Mouse (Mus musculus) lung, adult 2 months (tissue): ENCODE results near the gene Stx3. TPM values are rescaled to one million over a fixed set of nuclear protein-coding genes. Genes with fewer than 3 reads are reported as not detected.

ENCODE experiments used
- DNase-seq: peaks from one replicate; pipeline ENCODE4 v3.0.0; 2022
- H3K4me1 ChIP-seq: fragments of 200-500 bp; 2 replicates; pipeline ENCODE4 v1.6.1; 2011; ENCODE audit warnings: low read length; ENCODE audit not compliant: control insufficient read depth, insufficient read depth
- H3K4me3 ChIP-seq: fragments of 200-500 bp; replicated peaks from 2 replicates; pipeline ENCODE3; 2011; ENCODE audit warnings: low read depth, mild to moderate bottlenecking, control low read depth, low read length; ENCODE audit errors: extremely low read depth
- CTCF ChIP-seq: fragments of 200-500 bp; IDR thresholded peaks from 2 replicates; pipeline ENCODE4 v1.5.1; 2011; ENCODE audit warnings: mild to moderate bottlenecking, low read length, control low read depth; ENCODE audit not compliant: insufficient read depth
- POLR2A ChIP-seq: fragments of 200-500 bp; IDR thresholded peaks from 2 replicates; pipeline ENCODE4 v1.6.1; 2011; ENCODE audit warnings: low read depth, mild to moderate bottlenecking, control low read depth, low read length, borderline replicate concordance; ENCODE audit errors: extremely low read depth
- WGBS: fragments of 180-500 bp; shearing (Covaris S2); methylation state at CpG from one replicate; pipeline ENCODE4 v1.1.7; 2018; 5-methylcytosine and 5-hydroxymethylcytosine counted together
- polyA plus RNA-seq: library from polyadenylated mRNA; depleted of rRNA; stranded (reverse); fragments of >200 nt; gene quantifications from 2 replicates; pipeline ENCODE4 v1.2.3, GENCODE M21; 2012

Stx3 gene
- polyA plus RNA-seq, 1 experiment = 23.1 TPM

DNA sequence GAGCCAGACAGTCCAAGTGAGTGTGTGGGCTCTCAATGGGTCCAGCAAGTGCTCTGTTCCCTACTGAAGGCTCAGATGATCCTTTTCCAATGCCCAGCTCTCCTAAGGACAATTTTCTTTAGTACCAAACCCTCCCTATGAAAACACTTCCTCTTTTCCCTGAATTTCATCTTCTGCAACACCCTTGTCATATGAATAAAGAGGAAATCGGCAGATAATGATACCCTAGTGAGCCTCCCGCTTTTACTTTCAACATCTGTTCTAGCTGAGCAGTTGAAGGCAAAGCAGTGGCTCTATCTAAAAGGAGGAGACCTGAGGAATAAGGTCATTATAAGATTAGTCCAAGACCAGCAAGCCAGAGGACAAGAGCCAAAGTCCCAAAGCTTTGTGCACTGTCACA, 10.8 kb downstream of the Stx3 start:
- Histone ChIP-seq H3K4me3 (no peak overlapping the region), H3K4me1 (peaks cover 39% of the 10 kb centered on the region)
- WGBS = 58% methylated on average over 2 of the region's 2 CpGs
- TF ChIP-seq CTCF = no peak
- TF ChIP-seq POLR2A = no peak
- no peak for DNase-seq

DNA sequence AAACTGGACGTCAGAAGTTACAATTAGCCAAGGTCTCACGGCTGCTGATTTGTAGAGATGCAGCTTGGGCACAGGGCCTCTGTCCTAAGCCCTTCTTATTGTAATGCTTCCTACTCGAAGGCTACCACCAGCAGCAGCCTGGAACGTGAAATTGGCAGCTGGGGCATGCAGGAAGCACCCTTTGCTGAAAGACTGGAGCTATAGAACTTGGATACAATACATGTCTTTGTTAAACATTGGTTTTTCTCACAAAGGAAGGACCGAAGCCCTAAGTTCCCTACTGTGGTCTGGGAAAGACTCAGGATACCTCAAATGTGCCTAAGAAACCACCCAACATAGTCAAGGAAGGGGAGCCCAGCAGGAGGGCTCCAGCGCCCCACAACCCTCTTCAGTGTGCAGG, 11.4 kb downstream of the Stx3 start:
- no peak overlapping the region for H3K4me3 ChIP-seq
- WGBS = 47% methylated on average over 6 of the region's 6 CpGs
- no peak for TF ChIP-seq POLR2A
- no peak for TF ChIP-seq CTCF
- DNase-seq = no peak
- peaks cover 34% of the 10 kb centered on the region for H3K4me1 ChIP-seq

DNA sequence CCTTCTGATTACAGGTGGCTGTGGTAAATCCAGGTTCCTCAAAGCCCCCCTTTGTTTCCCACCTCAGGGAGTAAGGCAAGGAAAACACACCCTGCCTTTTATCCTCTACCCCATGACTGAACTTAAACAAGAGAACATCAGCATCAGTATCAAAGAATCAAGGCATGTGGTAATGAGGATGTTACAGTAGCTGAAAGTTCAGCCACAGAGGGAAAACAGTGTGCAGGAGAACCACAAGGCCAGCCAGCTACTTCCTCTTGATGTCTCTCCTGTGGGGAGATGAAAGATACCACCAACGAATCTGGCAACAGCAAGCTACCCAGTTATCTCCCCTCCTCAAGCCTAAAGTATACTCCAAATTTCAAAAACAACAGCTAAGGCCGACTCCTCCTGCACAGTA, 12.0 kb downstream of the Stx3 start:
- no peak for DNase-seq
- Histone ChIP-seq H3K4me3 (no peak overlapping the region), H3K4me1 (peaks cover 33% of the 10 kb centered on the region)
- TF ChIP-seq POLR2A (no peak), CTCF (no peak)
- WGBS = 31% methylated on average over 2 of the region's 2 CpGs

DNA sequence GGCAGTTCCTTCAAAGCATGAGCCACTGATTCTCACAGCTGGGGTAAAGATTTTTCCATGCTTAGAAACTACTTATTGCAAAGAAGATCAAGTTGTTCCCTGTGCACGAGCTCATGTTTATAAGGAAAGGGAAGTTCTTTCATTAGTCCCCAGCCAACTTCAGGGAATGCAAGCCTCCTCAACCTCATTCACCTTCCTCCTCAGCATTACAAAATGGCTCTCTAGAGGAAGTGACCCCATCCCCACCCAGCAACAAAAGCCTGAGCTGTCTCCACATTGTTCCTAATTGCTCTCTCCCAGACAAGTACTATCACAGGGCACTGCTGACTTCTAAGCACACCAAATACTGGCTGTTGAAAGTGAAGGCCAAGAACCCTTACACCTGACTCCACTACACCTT, 14.8 kb downstream of the Stx3 start:
- H3K4me1 ChIP-seq = peaks cover 23% of the 10 kb centered on the region
- no peak overlapping the region for H3K4me3 ChIP-seq
- 13% methylated on average over 1 of the region's 1 CpGs for whole genome bisulfite sequencing
- no peak for DNase-seq
- no peak for TF ChIP-seq POLR2A
- no peak for TF ChIP-seq CTCF

DNA sequence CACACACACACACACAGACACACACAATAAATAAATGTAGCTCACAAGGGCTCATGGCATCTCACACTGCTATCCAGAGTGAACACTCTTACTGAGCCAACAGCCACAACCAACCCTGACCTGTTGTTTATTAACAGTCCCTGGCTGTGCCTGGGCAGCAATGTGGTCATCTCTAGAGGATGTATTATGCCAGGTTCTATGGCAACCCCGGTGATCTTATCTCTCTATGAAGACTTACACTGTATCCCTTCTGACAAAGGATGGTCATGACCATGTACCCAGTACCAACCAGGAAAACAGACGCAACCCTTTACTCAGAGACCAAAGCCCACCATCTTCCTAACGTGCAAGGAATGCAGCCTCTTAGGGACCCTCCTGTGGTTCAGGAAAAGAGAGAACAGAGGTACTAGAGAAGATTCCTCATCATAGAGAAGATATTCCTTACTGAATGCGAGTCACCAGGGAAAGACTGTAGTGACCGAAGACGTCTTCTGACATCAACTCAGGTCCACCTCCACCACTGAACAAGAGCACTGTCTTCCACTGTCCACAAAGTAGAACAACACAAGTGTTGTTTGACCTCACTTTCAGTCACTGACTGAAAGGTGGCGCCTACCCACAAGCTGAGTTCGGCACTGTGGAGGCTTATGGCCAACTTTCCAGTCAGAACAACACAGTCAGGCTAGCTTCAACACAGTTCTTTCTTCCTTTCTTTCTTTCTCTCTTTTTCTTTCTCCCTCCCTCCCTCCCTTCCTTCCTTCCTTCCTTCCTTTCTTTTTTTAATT, 18.5 kb downstream of the Stx3 start:
- TF ChIP-seq POLR2A = no peak
- TF ChIP-seq CTCF = peak; percentile 47; the same call in 1 of the 2 replicates
- DNase-seq = no peak
- Histone ChIP-seq H3K4me3 (no peak overlapping the region), H3K4me1 (peaks cover 14% of the 10 kb centered on the region)
- WGBS = 55% methylated on average over 8 of the region's 8 CpGs

DNA sequence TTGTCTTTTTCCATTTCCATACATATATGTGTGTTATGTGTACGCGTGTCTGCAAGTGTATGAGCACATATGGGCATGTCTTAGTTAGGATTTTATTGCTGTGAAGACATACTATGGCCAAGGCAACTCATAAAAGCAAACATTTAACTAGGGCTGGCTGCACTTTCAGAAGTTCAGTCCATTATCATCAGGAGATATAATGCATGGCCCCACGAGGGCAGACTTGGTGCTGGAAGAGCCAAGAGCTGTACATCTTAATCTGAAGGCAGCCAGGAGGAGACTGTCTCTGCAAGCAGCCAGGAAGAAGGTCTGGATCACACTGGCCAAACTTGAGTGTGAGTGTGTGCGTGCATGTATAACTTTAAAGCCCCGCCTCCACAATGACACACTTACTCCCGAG, 24.8 kb downstream of the Stx3 start:
- WGBS = 73% methylated on average over 6 of the region's 6 CpGs
- no peak overlapping the region for H3K4me3 ChIP-seq
- H3K4me1 ChIP-seq = no peaks in the 10 kb centered on the region
- no peak for DNase-seq
- TF ChIP-seq POLR2A = no peak
- no peak for TF ChIP-seq CTCF

DNA sequence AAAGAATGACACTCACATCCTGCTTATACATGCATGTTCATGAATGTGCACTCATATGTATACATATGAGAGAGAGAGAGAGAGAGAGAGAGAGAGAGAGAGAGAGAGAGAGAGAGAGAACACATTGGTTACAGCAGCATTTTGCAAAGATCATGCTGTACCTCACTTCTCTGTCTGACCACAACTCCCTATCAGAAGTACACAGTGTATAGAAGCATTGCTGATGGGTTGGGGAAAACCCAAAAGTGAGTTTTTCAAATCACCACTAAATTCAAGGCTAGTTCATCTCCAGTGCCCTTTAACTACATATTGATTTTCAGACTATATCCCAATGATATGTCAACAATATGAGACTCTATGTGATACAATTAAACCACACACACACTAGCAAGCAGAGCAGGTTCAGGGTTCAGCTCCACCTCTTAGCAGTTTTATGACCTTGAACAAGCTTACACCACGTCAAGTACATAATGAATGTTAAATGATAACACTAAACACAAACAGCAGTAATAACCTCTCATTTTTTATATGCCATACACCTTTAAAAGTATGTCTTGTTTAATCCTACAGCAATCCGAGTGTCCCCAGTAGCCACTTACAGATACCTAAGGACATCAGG, 25.4 kb downstream of the Stx3 start:
- Histone ChIP-seq H3K4me3 (no peak overlapping the region), H3K4me1 (no peaks in the 10 kb centered on the region)
- WGBS = 76% methylated on average over 2 of the region's 2 CpGs
- DNase-seq = no peak
- TF ChIP-seq POLR2A (no peak), CTCF (no peak)

DNA sequence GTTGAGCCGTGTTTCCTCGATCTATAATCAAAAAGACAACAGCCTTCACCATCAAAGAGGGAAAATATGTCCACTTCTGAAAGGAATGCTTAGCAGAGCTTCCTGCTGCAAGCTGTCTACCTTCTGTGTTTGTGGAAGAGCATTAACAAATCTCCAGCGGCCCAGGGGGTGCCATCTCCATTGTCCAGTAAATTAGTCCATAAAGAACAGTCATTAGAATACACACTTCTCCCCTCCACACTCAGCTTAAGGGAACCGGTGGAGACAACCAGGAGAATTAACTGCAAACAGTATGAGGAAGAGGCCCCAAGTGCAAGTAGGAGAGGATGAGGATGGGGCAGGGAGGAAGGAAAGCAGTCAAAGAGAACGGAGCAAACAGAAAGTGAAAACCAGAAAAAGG, 27.4 kb downstream of the Stx3 start:
- 68% methylated on average over 5 of the region's 5 CpGs for WGBS
- H3K4me1 ChIP-seq = no peaks in the 10 kb centered on the region
- H3K4me3 ChIP-seq = no peak overlapping the region
- TF ChIP-seq POLR2A (no peak), CTCF (no peak)
- DNase-seq = no peak

DNA sequence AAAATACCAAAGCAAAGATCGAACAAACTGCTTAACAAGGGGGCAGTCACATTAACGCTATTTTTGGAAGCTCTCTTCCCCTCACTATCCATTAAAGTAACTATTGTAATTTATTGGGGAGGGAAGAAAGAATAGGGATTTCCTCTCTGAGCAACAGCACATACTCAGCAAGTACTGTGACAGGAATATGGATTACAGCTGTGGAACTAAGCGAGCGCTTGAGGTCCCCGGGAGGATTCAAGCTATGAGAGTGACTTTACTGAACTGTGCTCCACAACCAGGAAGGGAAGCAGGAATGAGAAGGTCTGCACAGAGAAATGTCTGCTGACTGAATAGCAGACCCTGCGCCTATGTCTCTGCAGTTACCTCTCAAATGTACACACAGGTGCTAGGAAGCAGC, 30.3 kb downstream of the Stx3 start:
- 76% methylated on average over 6 of the region's 6 CpGs for WGBS
- H3K4me3 ChIP-seq = no peak overlapping the region
- no peaks in the 10 kb centered on the region for H3K4me1 ChIP-seq
- no peak for DNase-seq
- TF ChIP-seq CTCF = no peak
- no peak for TF ChIP-seq POLR2A

DNA sequence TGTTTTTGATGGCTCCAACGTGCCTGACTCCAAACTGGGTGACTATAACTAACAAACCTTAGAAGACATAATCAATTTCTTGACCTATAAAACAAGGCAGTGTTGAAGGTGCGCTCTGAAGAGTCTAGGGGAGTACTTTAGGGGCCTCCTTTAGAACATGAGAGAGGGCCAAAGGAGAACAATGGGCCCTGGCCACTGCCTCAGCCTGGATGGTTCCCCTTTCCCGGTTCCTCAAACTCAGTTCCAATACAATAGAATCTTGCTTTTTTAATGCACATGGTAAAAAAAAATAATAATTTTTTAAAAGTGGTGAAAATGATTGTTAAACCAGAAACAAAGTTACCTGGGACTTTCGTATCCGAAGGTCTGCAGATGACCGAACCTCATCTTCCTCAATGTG, 31.4 kb downstream of the Stx3 start:
- no peak for DNase-seq
- Histone ChIP-seq H3K4me3 (no peak overlapping the region), H3K4me1 (no peaks in the 10 kb centered on the region)
- WGBS = 92% methylated on average over 6 of the region's 6 CpGs
- TF ChIP-seq POLR2A (no peak), CTCF (no peak)

DNA sequence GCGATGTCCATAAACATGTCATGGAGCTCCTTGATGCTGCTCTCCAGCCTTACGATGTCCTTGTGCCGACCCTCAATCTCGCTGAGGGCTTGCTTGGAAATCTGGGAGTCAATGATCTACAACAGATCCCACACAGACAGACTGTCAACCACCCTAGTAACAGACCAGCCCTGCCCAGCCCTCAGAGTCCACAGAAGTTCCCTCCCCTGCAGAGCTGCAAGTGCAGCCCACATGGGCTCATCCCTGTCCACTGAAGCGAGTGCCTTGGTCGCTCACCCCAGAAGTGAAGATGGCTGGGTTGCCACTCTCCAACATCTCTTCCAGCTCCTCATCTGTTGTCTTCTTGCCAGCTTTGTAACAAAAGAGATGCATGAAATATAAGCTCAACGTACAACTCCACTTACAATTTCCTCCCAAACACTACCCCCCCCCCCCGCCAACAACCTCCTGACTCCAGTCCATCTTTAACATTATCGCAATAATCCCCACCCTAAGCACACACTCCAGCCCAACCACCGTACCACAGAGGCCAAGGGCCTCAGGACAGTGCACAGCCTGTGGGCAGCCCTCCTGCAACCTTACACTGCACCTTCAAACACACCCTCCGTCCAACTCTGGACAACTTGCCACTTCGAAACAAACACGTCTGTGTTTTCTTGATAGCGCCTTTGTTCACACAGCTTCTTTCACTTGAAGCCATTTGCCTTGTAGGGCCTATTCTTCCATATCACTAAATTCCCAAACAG, 33.6 kb downstream of the Stx3 start:
- WGBS = 93% methylated on average over 14 of the region's 14 CpGs
- DNase-seq = no peak
- Histone ChIP-seq H3K4me3 (no peak overlapping the region), H3K4me1 (no peaks in the 10 kb centered on the region)
- TF ChIP-seq CTCF (no peak), POLR2A (no peak)
